Mouse (Mus musculus): ENCODE data around the gene Lrrc74a. TPM values are rescaled to one million over a fixed set of nuclear protein-coding genes. Genes with fewer than 3 reads are reported as not detected.

Gene Lrrc74a
- polyA plus RNA-seq, 1 experiment from 2014 or later = not detected

GRCm38 (mm10) chr12:86793830-86794229 lies 59.7 kb downstream of the Lrrc74a start:
- H3K36me3 ChIP-seq (replicated peaks; ENCODE audit: control insufficient read depth, insufficient read depth, low read depth, low read length) = no peaks in the 10 kb centered on the region
- ATAC-seq (replicated peaks; ENCODE audit: insufficient number of reproducible peaks, low FRiP score, low TSS enrichment, low read depth) (no peak), DNase-seq (ENCODE audit: low spot score) (no peak)
- H3K4me2 ChIP-seq (ENCODE audit: low read depth, low read length) = no peak overlapping the region
- H3K4me1 ChIP-seq (ENCODE audit: control insufficient read depth, insufficient read depth, low read length) = 0 out of 2 replicates have a peak, but pooled peaks cover under 1% of the 10 kb centered on the region
- no peak overlapping the region for H3K4me3 ChIP-seq (ENCODE audit: low read depth, low read length)
- no peak overlapping the region for H3K9ac ChIP-seq (replicated peaks; ENCODE audit: low read length)
- H3K27ac ChIP-seq (replicated peaks; ENCODE audit: low read depth, low read length) = no peak overlapping the region
- 49% methylated on average over 3 of the region's 3 CpGs for WGBS
- H3K27me3 ChIP-seq (ENCODE audit: control insufficient read depth, insufficient read depth, low read length) = no peaks in the 10 kb centered on the region
- no peaks in the 10 kb centered on the region for H3K9me3 ChIP-seq (replicated peaks; ENCODE audit: control insufficient read depth, low read length)

GRCm38 (mm10) chr12:86794331-86794730 lies 60.2 kb downstream of the Lrrc74a start:
- DNase-seq (ENCODE audit: low spot score) = no peak
- Histone ChIP-seq H3K27ac (replicated peaks; ENCODE audit: low read depth, low read length) (no peak overlapping the region), H3K27me3 (ENCODE audit: control insufficient read depth, insufficient read depth, low read length) (no peaks in the 10 kb centered on the region), H3K4me1 (ENCODE audit: control insufficient read depth, insufficient read depth, low read length) (0 out of 2 replicates have a peak, but pooled peaks cover 5% of the 10 kb centered on the region), H3K9ac (replicated peaks; ENCODE audit: low read length) (no peak overlapping the region), H3K9me3 (replicated peaks; ENCODE audit: control insufficient read depth, low read length) (no peaks in the 10 kb centered on the region), H3K4me2 (ENCODE audit: low read depth, low read length) (no peak overlapping the region), H3K4me3 (ENCODE audit: low read depth, low read length) (no peak overlapping the region), H3K36me3 (replicated peaks; ENCODE audit: control insufficient read depth, insufficient read depth, low read depth, low read length) (no peaks in the 10 kb centered on the region)
- no peak for ATAC-seq (replicated peaks; ENCODE audit: insufficient number of reproducible peaks, low FRiP score, low TSS enrichment, low read depth)
- WGBS = 89% methylated on average over 11 of the region's 11 CpGs

- no peak overlapping the region for H3K27ac ChIP-seq (replicated peaks; ENCODE audit: low read depth, low read length)
These were observed 61.1 kb downstream of the Lrrc74a start for GRCm38 (mm10) chr12:86795076-86795837.

GRCm38 (mm10) chr12:86795838-86796232 lies 61.7 kb downstream of the Lrrc74a start:
- no peaks in the 10 kb centered on the region for H3K36me3 ChIP-seq (replicated peaks; ENCODE audit: control insufficient read depth, insufficient read depth, low read depth, low read length)
- 9% methylated on average over 4 of the region's 4 CpGs for WGBS
- H3K4me1 ChIP-seq (ENCODE audit: control insufficient read depth, insufficient read depth, low read length) = peaks cover 8% of the 10 kb centered on the region
- H3K27ac ChIP-seq (replicated peaks; ENCODE audit: low read depth, low read length) = no peak overlapping the region
- H3K27me3 ChIP-seq (ENCODE audit: control insufficient read depth, insufficient read depth, low read length) = no peaks in the 10 kb centered on the region
- no peaks in the 10 kb centered on the region for H3K9me3 ChIP-seq (replicated peaks; ENCODE audit: control insufficient read depth, low read length)
- peak; percentile 29; the same call in 1 of the 2 replicates for ATAC-seq (replicated peaks; ENCODE audit: insufficient number of reproducible peaks, low FRiP score, low TSS enrichment, low read depth)
- no peak overlapping the region for H3K4me3 ChIP-seq (ENCODE audit: low read depth, low read length)
- DNase-seq (ENCODE audit: low spot score) = peak; percentile 91
- H3K4me2 ChIP-seq (ENCODE audit: low read depth, low read length) = no peak overlapping the region
- no peak overlapping the region for H3K9ac ChIP-seq (replicated peaks; ENCODE audit: low read length)

More at GRCm38 (mm10) chr12:86795076-86795837, 61.1 kb downstream of the Lrrc74a start:
- Histone ChIP-seq H3K27me3 (ENCODE audit: control insufficient read depth, insufficient read depth, low read length) (no peaks in the 10 kb centered on the region), H3K4me2 (ENCODE audit: low read depth, low read length) (no peak overlapping the region), H3K4me3 (ENCODE audit: low read depth, low read length) (no peak overlapping the region), H3K36me3 (replicated peaks; ENCODE audit: control insufficient read depth, insufficient read depth, low read depth, low read length) (no peaks in the 10 kb centered on the region), H3K9ac (replicated peaks; ENCODE audit: low read length) (no peak overlapping the region), H3K9me3 (replicated peaks; ENCODE audit: control insufficient read depth, low read length) (no peaks in the 10 kb centered on the region), H3K4me1 (ENCODE audit: control insufficient read depth, insufficient read depth, low read length) (peaks cover 6% of the 10 kb centered on the region)
- ATAC-seq (replicated peaks; ENCODE audit: insufficient number of reproducible peaks, low FRiP score, low TSS enrichment, low read depth) = peak; percentile 26; the same call in 1 of the 2 replicates
- 56% methylated on average over 7 of the region's 7 CpGs for WGBS
- DNase-seq (ENCODE audit: low spot score) = no peak

GRCm38 (mm10) chr12:86796351-86796750 lies 62.2 kb downstream of the Lrrc74a start:
- no peaks in the 10 kb centered on the region for H3K27me3 ChIP-seq (ENCODE audit: control insufficient read depth, insufficient read depth, low read length)
- no peaks in the 10 kb centered on the region for H3K9me3 ChIP-seq (replicated peaks; ENCODE audit: control insufficient read depth, low read length)
- ATAC-seq (replicated peaks; ENCODE audit: insufficient number of reproducible peaks, low FRiP score, low TSS enrichment, low read depth) = no peak
- H3K4me3 ChIP-seq (ENCODE audit: low read depth, low read length) = no peak overlapping the region
- H3K4me2 ChIP-seq (ENCODE audit: low read depth, low read length) = no peak overlapping the region
- no peak for DNase-seq (ENCODE audit: low spot score)
- H3K9ac ChIP-seq (replicated peaks; ENCODE audit: low read length) = no peak overlapping the region
- 83% methylated on average over 3 of the region's 3 CpGs for WGBS
- H3K36me3 ChIP-seq (replicated peaks; ENCODE audit: control insufficient read depth, insufficient read depth, low read depth, low read length) = no peaks in the 10 kb centered on the region
- peaks cover 12% of the 10 kb centered on the region for H3K4me1 ChIP-seq (ENCODE audit: control insufficient read depth, insufficient read depth, low read length)
- H3K27ac ChIP-seq (replicated peaks; ENCODE audit: low read depth, low read length) = no peak overlapping the region

- Histone ChIP-seq H3K27me3 (ENCODE audit: control insufficient read depth, insufficient read depth, low read length) (no peaks in the 10 kb centered on the region), H3K4me2 (ENCODE audit: low read depth, low read length) (no peak overlapping the region), H3K9me3 (replicated peaks; ENCODE audit: control insufficient read depth, low read length) (no peaks in the 10 kb centered on the region), H3K9ac (replicated peaks; ENCODE audit: low read length) (no peak overlapping the region), H3K4me1 (ENCODE audit: control insufficient read depth, insufficient read depth, low read length) (peaks cover 19% of the 10 kb centered on the region), H3K36me3 (replicated peaks; ENCODE audit: control insufficient read depth, insufficient read depth, low read depth, low read length) (no peaks in the 10 kb centered on the region), H3K4me3 (ENCODE audit: low read depth, low read length) (no peak overlapping the region), H3K27ac (replicated peaks; ENCODE audit: low read depth, low read length) (no peak overlapping the region)
- ATAC-seq (replicated peaks; ENCODE audit: insufficient number of reproducible peaks, low FRiP score, low TSS enrichment, low read depth) (no peak), DNase-seq (ENCODE audit: low spot score) (no peak)
- WGBS = 65% methylated on average over 4 of the region's 4 CpGs
These were observed 63.6 kb downstream of the Lrrc74a start for GRCm38 (mm10) chr12:86797771-86798170.

GRCm38 (mm10) chr12:86798773-86799540 lies 64.8 kb downstream of the Lrrc74a start:
- ATAC-seq (replicated peaks; ENCODE audit: insufficient number of reproducible peaks, low FRiP score, low TSS enrichment, low read depth) (no peak), DNase-seq (ENCODE audit: low spot score) (peak; percentile 95)
- Histone ChIP-seq H3K4me1 (ENCODE audit: control insufficient read depth, insufficient read depth, low read length) (peaks cover 23% of the 10 kb centered on the region), H3K9ac (replicated peaks; ENCODE audit: low read length) (peak overlapping the region; percentile 47), H3K27ac (replicated peaks; ENCODE audit: low read depth, low read length) (no peak overlapping the region; the same call in 1 of the 2 replicates), H3K9me3 (replicated peaks; ENCODE audit: control insufficient read depth, low read length) (no peaks in the 10 kb centered on the region), H3K4me2 (ENCODE audit: low read depth, low read length) (no peak overlapping the region), H3K36me3 (replicated peaks; ENCODE audit: control insufficient read depth, insufficient read depth, low read depth, low read length) (no peaks in the 10 kb centered on the region), H3K27me3 (ENCODE audit: control insufficient read depth, insufficient read depth, low read length) (no peaks in the 10 kb centered on the region), H3K4me3 (ENCODE audit: low read depth, low read length) (no peak overlapping the region)
- 18% methylated on average over 14 of the region's 14 CpGs for WGBS

- 81% methylated on average over 7 of the region's 7 CpGs for WGBS
These were observed 65.6 kb downstream of the Lrrc74a start for GRCm38 (mm10) chr12:86799786-86800185.

More at GRCm38 (mm10) chr12:86799786-86800185, 65.6 kb downstream of the Lrrc74a start:
- no peak for ATAC-seq (replicated peaks; ENCODE audit: insufficient number of reproducible peaks, low FRiP score, low TSS enrichment, low read depth)
- no peaks in the 10 kb centered on the region for H3K36me3 ChIP-seq (replicated peaks; ENCODE audit: control insufficient read depth, insufficient read depth, low read depth, low read length)
- DNase-seq (ENCODE audit: low spot score) = no peak
- no peak overlapping the region for H3K4me2 ChIP-seq (ENCODE audit: low read depth, low read length)
- no peak overlapping the region for H3K4me3 ChIP-seq (ENCODE audit: low read depth, low read length)
- no peaks in the 10 kb centered on the region for H3K27me3 ChIP-seq (ENCODE audit: control insufficient read depth, insufficient read depth, low read length)
- H3K9me3 ChIP-seq (replicated peaks; ENCODE audit: control insufficient read depth, low read length) = no peaks in the 10 kb centered on the region
- no peak overlapping the region; the same call in 1 of the 2 replicates for H3K27ac ChIP-seq (replicated peaks; ENCODE audit: low read depth, low read length)
- no peak overlapping the region for H3K9ac ChIP-seq (replicated peaks; ENCODE audit: low read length)
- H3K4me1 ChIP-seq (ENCODE audit: control insufficient read depth, insufficient read depth, low read length) = peaks cover 23% of the 10 kb centered on the region
